Mouse (Mus musculus): ENCODE data around the gene Gm10031.

Gene Gm10031

DNA sequence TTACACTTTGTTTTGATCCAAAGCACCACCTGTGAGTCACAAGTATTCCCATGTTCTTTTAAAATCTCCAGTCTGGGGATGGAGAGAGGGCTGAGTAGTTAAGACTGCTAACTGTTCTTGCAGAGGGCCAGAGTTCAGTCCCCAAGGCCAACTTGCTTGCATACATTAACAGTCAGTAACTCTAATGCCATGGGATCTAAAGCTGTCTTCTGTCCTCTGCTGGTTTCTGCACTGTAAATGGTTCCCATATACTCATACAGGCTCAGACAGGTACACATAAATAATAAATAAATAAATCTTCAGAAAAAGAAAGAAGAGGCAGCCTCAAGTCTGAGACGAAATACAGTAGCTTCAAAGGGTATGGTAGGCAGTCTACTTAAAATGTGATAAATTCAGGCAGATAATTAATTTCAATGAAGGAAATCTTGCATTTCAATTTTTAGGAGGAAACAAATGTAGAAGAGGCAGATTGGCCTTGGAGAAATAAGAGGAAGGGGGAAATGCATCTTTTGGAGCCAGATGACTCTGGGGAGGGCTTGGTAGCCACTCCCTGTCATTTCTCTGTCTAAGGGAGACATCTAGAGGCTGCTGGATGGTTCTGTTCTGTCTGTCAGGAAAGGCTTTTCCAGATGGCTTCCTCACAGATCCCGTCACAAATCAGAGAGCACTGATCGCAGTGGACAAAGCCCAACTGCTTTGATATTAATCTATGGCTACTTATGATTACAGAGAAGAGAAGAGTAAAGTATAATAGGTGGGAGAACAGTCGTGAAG is 16.2 kb downstream of the Gm10031 start:
- no peak for DNase-seq (ENCODE audit: low spot score in 2 of 2)

DNA sequence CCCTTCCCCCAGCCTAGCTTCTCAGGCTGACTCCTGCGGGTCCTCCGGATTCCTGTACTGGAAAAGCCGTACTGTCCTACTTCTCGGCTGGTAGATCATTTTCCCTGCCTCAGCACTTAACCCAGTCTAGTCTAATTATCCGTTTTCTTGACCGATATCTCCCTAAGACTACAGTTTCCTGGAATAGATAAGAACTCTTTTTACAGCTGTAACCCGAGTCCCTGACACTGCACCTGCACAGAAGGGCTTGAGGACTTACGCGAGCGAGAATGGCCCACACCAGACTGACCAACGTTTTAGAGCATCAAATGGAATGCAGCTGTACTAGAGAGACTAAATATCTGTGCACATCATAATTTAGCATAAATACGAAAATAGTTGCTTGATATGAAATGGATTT is 20.2 kb downstream of the Gm10031 start:
- no peak for DNase-seq (ENCODE audit: low spot score in 2 of 2)

DNA sequence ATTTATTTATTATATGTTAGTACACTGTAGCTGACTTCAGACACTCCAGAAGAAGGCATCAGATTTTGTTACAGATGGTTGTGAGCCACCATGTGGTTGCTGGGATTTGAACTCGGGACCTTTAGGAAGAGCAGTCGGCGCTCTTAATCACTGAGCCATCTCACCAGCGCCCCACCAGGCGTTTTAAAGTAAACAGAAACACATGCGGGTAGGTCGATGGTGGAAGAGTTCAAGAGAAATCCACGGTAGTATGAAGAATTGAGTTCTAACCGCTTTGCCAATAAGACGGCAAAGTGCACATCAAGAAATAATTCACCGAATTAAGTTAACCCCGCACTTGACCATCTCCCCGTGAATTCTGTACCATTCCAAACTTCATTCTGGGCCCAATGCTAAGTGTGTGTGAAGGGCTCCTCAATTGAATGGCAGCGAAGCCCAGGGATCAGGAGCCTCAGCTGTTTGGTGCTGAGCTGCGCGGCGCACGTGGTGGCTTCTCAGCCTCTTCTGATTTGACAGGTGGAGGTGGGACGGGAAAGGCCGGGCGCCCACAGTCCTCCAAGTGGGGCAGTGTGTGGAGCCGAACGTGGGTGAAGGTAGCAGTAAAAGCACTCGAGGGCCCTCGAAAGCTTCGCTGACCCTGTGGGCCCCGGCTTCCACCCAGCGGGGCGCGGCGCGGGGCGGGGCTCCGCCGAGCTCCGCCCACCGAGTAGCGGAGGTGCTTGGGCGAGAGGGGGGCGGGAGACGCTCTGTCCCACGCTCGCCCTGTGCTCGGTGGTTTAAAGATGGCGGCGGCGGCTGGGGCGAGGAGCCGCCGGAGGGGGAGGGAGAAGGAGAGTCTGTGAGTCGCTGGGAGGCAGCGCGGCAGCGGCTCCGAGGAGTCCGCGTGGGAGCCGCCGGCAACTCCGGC is 34.5 kb downstream of the Gm10031 start, which contains the start of gene Abl2:
Gene Abl2 (plus strand): TSS at position 763 of the 907 bp plus-strand sequence.
- DNase-seq (ENCODE audit: low spot score in 2 of 2) = peak; percentile 82 to 85

DNA sequence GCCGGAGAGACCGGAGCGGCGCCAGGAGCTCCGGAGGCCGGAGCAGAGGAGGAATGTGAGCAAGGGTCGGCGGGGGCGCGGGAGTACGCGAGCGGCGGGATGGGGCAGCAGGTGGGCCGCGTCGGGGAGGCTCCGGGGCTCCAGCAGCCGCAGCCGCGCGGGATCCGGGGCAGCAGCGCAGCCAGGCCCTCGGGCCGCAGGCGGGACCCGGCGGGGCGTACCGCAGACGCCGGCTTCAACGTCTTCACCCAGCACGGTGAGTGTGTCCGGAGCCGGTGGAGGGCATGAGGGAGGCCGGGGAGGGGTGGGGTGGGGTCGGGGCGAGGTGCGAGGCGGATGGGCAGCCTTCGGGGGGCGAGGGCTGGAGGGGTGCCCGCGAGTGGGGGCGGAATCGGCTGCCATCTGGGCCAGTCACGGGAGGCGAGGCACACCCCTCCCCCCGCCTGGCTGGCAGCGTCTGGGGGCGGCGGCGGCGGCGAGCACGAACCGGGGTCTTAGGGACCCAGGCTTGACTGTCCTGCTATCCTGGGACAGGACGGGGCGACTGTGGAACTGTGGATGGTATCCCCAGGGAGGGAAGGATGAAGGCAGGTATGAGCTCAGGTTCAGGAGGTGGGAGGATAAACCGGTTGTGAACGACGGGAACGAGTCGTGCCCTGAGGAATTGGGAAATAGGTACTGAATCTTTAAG is 35.3 kb downstream of the Gm10031 start:
- DNase-seq (ENCODE audit: low spot score in 2 of 2) = peak; percentile 34 to 53

DNA sequence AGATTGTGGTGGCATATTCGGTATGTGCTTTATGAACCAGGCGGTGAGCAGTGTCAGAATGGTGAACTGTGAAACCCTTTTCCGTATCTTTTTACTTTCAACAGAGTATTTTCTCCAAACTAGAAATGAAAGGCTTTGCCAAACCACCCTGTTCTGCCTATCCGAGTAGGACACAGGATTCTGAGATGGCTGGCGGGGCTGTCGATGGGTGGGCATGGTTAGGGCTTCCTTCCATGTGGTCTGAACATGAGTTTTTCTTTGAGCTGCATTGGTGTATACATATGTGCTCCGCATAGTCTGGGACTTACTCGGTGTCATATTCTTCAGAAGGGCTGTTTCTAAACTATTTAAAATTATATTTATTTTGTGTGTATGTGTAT is 35.8 kb downstream of the Gm10031 start:
- no peak for DNase-seq (ENCODE audit: low spot score in 2 of 2)

DNA sequence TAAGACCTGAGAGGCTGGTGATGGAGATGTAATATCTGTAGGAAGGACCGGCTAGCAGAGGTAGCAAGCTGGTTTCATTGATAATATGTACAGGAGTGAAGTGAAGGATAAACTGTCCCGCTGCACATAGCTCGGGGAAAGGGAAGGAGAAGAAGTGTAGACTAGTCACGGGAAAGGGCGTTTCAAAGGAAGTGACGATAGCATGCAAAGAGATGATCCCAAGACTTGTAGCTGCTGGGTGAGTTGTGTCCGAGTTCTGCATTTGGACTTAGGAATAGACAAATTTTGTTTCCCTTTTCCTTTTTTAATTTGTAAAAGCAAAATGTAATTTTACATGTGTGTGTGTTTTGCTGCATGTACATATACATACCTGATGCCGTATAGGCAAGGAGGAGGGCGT is 36.7 kb downstream of the Gm10031 start:
- DNase-seq (ENCODE audit: low spot score in 2 of 2) = no peak

DNA sequence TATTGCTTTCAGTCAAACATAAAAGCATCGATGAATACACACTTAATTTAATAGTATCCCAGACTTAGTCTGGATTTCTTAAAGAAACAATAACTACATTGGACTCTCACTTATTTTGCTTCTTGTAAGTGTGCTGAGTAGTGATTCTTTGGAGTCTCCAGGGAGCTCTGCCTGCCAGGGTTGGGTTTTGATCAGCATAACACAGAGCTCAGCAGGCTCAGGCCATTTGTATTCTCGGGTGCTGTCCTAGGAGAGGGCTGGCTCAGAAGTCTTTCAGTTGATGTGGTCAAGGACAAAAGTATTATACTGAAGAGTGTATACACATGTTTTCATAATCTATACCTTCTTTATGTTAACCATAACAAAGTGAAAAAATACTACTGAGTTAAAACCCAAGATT is 41.5 kb downstream of the Gm10031 start:
- no peak for DNase-seq (ENCODE audit: low spot score in 2 of 2)

DNA sequence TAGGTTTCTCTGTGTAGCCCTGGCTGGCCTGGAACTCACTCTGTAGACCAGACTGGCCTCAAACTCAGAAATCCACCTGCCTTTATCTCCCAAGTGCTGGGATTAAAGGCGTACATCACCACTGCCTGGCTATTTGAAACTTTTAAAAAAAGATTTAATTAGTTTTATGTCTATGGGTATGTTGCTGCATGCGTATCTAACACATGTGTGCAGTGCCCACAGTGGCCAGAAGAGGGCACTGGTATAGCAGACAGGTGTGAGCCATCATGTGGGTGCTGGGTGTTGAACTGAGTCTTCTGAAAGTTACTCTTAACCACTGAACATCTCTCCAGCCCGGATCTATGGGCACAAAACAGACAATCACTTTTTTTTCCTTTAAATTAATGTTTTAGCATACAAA is 42.3 kb downstream of the Gm10031 start:
- DNase-seq (ENCODE audit: low spot score in 2 of 2) = no peak

DNA sequence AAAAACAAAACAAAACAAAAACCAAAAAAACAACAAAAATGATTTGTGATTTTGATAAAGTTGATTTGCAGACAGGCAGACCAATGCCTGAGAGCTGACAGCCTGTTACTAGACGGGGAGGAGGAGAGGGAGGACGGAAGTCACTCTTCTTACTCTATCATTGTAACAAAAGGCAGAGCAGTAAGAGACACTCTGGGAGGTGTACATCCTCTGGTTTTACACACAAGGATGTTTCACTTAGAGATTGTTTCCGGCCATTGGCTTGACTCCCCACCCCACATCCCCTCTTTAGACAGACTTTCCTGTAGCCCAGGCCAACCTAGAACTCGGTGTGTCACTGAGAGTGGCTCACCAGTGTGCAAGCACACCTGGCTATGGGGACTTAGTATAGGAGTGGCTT is 45.8 kb downstream of the Gm10031 start:
- no peak for DNase-seq (ENCODE audit: low spot score in 2 of 2)

DNA sequence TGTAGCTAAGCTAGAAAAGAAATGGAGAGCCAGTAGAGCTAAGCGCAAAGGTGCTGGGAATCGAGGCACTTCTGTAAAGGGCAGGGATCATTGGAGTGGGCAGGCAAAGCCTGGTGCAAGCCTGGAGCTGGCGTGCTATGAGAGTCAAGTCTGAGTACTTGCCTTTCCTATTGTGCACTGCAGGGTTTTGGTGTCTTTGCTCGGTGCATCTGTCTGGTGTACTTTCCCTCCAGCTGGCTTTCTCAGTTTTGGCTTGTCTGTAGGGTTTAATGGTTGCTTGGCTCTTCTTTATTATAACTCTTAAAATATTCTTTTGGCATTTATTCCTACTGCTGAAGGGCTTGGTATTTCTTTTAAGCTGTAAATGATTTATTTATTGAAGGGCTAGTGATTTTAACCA is 49.1 kb downstream of the Gm10031 start:
- no peak for DNase-seq (ENCODE audit: low spot score in 2 of 2)

All from urinary bladder, postnatal 36 days (tissue).